Mouse (Mus musculus): Measurements from ENCODE around the gene Per1. TPM values are rescaled to one million over a fixed set of nuclear protein-coding genes. Genes with fewer than 3 reads are reported as not detected.

The Per1 gene
- total RNA-seq (2014; fragmentation: Nextera tagmentation) (10.3 and 11.7 TPM in 2 replicates), total RNA-seq (2017) (9.4 and 9.8 TPM in 2 replicates)

GRCm38 (mm10) chr11:69094697-69095429 is at the start of gene Per1:
Per1 (plus strand) TSS chr11:69095217.
- peak; percentile 54 for ATAC-seq (replicated peaks; ENCODE audit: poor library complexity, severe bottlenecking)

GRCm38 (mm10) chr11:69045531-69046394 is 49.3 kb upstream of the Per1 start, which contains the start of gene Aurkb:
Aurkb (plus strand) TSS chr11:69045647.
- ATAC-seq (replicated peaks; ENCODE audit: poor library complexity, severe bottlenecking) = peak; percentile 77

GRCm38 (mm10) chr11:69046395-69046774 is 48.6 kb upstream of the Per1 start:
- no peak for ATAC-seq (replicated peaks; ENCODE audit: poor library complexity, severe bottlenecking)

- ATAC-seq (replicated peaks; ENCODE audit: poor library complexity, severe bottlenecking) = no peak
Observed at GRCm38 (mm10) chr11:69047592-69047991, 47.4 kb upstream of the Per1 start.

- no peak for ATAC-seq (replicated peaks; ENCODE audit: poor library complexity, severe bottlenecking)
Observed at GRCm38 (mm10) chr11:69048151-69048550, 46.9 kb upstream of the Per1 start.

- ATAC-seq (replicated peaks; ENCODE audit: poor library complexity, severe bottlenecking) = no peak
Observed at GRCm38 (mm10) chr11:69050748-69051147, 44.3 kb upstream of the Per1 start.

GRCm38 (mm10) chr11:69051771-69052170 is 43.2 kb upstream of the Per1 start:
- no peak for ATAC-seq (replicated peaks; ENCODE audit: poor library complexity, severe bottlenecking)

GRCm38 (mm10) chr11:69052824-69053421 is 42.1 kb upstream of the Per1 start:
- peak; percentile 68 for ATAC-seq (replicated peaks; ENCODE audit: poor library complexity, severe bottlenecking)

GRCm38 (mm10) chr11:69053848-69054247 is 41.2 kb upstream of the Per1 start:
- ATAC-seq (replicated peaks; ENCODE audit: poor library complexity, severe bottlenecking) = 0 out of 2 replicates have a peak, but pooled peaks have one; percentile 20

- ATAC-seq (replicated peaks; ENCODE audit: poor library complexity, severe bottlenecking) = no peak
Observed at GRCm38 (mm10) chr11:69058265-69058664, 36.8 kb upstream of the Per1 start.

- ATAC-seq (replicated peaks; ENCODE audit: poor library complexity, severe bottlenecking) = no peak
Observed at GRCm38 (mm10) chr11:69058729-69059356, 36.2 kb upstream of the Per1 start.

- peak; percentile 74 for ATAC-seq (replicated peaks; ENCODE audit: poor library complexity, severe bottlenecking)
Observed at GRCm38 (mm10) chr11:69059357-69059974, 35.6 kb upstream of the Per1 start, which contains the start of gene Borcs6. Borcs6 (plus strand) TSS chr11:69059717.

GRCm38 (mm10) chr11:69059975-69060411 is 35.0 kb upstream of the Per1 start:
- ATAC-seq (replicated peaks; ENCODE audit: poor library complexity, severe bottlenecking) = no peak

- no peak for ATAC-seq (replicated peaks; ENCODE audit: poor library complexity, severe bottlenecking)
Observed at GRCm38 (mm10) chr11:69060448-69061254, 34.4 kb upstream of the Per1 start.

- ATAC-seq (replicated peaks; ENCODE audit: poor library complexity, severe bottlenecking) = no peak
Observed at GRCm38 (mm10) chr11:69061255-69061912, 33.6 kb upstream of the Per1 start.

GRCm38 (mm10) chr11:69062194-69062760 is 32.7 kb upstream of the Per1 start:
- no peak for ATAC-seq (replicated peaks; ENCODE audit: poor library complexity, severe bottlenecking)

GRCm38 (mm10) chr11:69062761-69063224 is 32.2 kb upstream of the Per1 start:
- peak; percentile 15 for ATAC-seq (replicated peaks; ENCODE audit: poor library complexity, severe bottlenecking)
